Mouse (Mus musculus) large intestine, adult 2 months (tissue): ENCODE results near the gene Mefv. TPM values are rescaled to one million over a fixed set of nuclear protein-coding genes. Genes with fewer than 3 reads are reported as not detected.
A peak's percentile ranks its signal among the peaks of the same experiment; 100 is the strongest.
"Not testable (repeated sequence)": the region's sequence is repeated elsewhere in the genome, so short reads cannot be mapped to it uniquely, and the experiment has no call there.

Experiments
- DNase-seq: peaks from one replicate; pipeline ENCODE4 v3.0.0-alpha.2; 2012; ENCODE audit warnings: low read depth, low spot score
- WGBS: fragments of 180-500 bp; shearing (Covaris S2); methylation state at CpG from one replicate; pipeline ENCODE4 v1.1.7; 2018; 5-methylcytosine and 5-hydroxymethylcytosine counted together
- polyA plus RNA-seq: library from polyadenylated mRNA; depleted of rRNA; stranded (reverse); fragments of >200 nt; gene quantifications from 2 replicates; pipeline ENCODE4 v1.2.3, GENCODE M21; 2012; rRNA removed

Mefv gene
- 0.71 and 1.2 TPM in 2 replicates for polyA plus RNA-seq

DNA sequence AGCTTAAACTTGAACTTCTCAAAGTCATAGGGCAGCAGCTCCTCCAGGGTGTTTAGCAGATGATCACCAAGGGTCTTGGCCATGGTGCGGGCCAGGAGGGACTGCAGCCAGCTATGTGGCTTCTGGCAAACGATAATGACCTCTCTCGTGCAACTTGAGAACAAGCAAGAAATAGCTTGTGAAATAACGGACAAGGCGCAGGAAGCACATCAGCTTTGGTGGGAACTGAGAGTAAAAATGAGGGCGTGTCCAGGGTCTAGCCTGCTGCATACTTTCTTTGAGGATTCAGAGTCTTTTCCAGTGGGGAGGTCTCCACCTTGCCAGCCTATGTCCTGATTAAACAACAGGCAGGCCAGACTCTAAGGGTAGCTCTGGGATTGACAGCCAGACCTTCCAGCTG lies at the start of gene Mefv:
Gene Mefv (minus strand): TSS at position 118 of the 400 bp plus-strand sequence.
- WGBS: 81% methylated on average over 6 of the region's 6 CpGs
- DNase-seq: no peak

DNA sequence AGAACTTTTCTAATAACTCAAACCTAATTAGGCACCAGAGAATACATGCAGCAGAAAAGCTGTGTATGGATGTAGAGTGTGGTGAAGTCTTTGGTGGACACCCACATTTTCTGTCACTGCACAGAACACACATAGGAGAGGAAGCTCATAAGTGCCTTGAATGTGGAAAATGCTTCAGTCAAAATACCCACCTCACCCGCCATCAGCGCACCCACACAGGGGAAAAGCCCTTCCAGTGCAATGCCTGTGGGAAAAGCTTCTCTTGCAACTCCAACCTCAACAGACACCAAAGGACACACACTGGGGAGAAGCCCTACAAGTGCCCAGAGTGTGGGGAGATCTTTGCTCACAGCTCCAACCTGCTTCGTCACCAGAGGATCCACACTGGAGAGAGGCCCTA lies 31.1 kb upstream of the Mefv start:
- no peak for DNase-seq
- 97% methylated on average over 3 of the region's 3 CpGs for WGBS

DNA sequence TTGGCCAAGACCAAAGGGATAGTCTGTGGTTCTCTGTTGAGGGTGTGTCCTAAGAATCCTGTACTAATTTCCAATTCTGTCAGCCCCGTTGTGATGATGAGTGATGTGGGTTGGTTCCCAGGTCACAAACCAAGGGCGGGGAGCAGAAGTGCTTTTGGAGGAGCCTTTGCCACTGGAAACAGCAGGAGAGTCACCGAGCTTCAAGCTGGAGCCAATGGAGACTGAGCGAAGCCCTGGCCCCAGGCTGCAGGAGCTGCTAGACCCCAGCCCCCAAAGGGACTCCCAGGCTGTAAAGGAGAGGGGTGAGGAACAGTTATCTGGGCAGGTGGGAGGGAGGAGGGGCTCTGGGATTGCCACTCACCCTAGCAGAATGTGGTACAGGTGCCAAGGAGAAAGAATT lies 27.8 kb upstream of the Mefv start:
- 64% methylated on average over 4 of the region's 4 CpGs for WGBS
- DNase-seq: no peak

DNA sequence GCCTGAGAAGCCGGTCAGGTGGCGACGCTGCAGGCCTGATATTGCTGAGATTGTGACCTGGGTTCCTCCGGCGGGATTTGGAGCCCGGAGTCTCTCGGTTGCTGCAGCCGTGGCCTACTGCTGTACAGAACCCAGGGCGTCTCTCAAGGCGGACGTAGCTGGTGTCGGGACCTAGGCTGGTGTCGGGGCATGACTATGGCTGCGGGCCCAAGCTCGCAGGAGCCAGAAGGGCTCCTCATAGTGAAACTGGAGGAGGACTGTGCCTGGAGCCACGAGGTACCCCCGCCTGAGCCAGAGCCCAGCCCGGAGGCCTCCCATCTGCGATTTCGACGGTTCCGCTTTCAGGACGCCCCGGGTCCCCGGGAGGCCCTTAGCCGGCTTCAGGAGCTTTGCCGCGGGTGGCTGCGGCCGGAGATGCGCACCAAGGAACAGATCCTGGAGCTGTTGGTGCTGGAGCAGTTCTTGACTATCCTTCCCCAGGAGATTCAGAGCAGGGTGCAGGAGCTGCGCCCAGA lies 26.3 kb upstream of the Mefv start:
- WGBS: under 1% methylated on average over 32 of the region's 32 CpGs
- DNase-seq: no peak

GRCm38 (mm10) chr16:3743503-3744185 lies 25.7 kb upstream of the Mefv start, which contains the start of gene Zfp263:
Zfp263 (plus strand) TSS chr16:3744093.
- WGBS: under 1% methylated on average over 42 of the region's 42 CpGs
- peak; percentile 96 for DNase-seq

DNA sequence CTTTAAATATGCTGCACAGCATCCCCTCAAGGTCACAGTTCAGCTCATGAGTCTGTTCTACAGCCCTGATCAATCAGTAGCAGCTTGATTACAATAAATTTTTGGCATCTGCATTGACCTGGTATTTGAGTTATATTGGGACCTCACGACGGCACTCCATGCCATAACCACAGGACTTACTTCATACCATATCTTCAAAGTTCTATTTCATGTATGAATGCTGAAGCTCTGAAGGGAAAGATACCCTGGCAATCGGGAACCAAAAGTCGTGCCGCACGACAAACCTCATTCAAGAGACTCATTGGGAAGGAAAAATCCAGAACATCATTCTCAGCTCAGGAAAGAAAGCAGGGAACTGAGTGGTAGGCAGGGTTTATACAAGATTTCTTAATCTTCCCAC lies 24.6 kb upstream of the Mefv start:
- WGBS: 98% methylated on average over 6 of the region's 6 CpGs
- no peak for DNase-seq

DNA sequence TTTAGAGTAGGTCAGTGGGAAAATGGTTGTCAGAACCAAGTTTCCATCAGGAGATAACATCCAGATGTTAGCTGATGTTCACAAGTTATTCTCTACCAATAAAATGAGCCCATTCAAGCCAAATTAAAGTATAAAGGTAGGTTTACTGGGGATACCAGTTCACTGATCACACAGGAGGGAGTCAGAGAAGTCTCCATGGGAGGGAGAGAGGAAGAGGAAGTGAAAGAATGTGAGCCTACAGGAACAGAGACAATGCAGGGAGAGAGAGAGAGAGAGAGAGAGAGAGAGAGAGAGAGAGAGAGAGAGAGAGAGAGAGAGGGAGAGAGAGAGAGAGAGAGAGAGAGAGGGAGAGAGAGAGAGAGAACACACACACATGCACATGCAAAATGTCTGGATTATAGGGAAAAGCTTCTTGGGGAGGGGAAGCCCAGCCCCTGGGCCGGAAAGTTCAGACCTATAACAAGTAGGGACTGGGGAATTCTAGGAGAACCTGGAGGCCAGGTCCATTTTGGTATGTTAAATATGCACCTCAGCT lies 15.4 kb upstream of the Mefv start:
- WGBS: 50% methylated on average over 1 of the region's 1 CpGs
- no peak for DNase-seq

- WGBS: 76% methylated on average over 4 of the region's 4 CpGs
- no peak for DNase-seq
Observed at GRCm38 (mm10) chr16:3732612-3733011, 14.7 kb upstream of the Mefv start.

- DNase-seq: no peak
- whole genome bisulfite sequencing: 70% methylated on average over 6 of the region's 6 CpGs
Observed at GRCm38 (mm10) chr16:3727980-3728720, 10.3 kb upstream of the Mefv start.

GRCm38 (mm10) chr16:3723231-3723630 lies 5.3 kb upstream of the Mefv start:
- no peak for DNase-seq
- WGBS: 67% methylated on average over 3 of the region's 3 CpGs

DNA sequence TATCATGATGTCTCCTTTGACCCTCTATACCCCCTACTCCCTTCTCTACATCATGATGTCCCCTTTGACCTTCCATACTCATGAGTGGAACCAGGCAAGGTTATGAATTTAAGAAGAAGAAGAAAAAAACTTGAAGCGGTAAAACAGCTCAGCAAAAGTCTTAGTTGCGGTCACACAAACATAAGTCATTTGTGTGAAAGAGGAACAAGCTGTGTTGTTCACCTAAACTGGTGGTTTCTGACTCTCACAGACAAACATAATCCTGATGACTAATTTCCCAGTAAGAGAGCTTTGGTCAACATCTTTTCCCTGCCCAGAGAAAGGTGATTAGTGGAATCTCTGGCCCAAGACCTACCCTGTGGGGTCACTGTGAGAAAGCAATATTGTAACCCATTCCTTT lies 3.2 kb downstream of the Mefv start:
- 81% methylated on average over 2 of the region's 2 CpGs for WGBS
- DNase-seq: no peak

DNA sequence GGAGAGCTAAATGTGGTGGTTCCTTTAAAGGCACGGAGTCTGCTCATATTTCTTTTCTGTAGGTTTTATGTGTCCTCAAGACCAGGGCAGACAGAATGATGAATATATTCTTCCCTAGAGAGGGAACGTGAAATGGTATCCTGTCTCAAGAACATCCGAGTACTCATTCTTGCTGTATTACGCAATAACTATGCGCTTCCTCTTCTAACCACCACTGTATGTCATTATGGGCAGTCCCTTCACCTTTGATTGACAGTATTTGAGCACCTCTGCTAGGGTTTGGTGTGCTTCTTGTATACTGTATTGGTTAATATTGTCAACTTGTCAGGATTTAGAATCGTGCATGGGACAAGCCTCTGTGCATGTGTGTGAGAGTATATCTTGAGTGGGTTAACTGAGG lies 11.2 kb downstream of the Mefv start:
- WGBS: 78% methylated on average over 6 of the region's 6 CpGs
- DNase-seq: no peak

GRCm38 (mm10) chr16:3700893-3701292 lies 17.0 kb downstream of the Mefv start:
- 64% methylated on average over 1 of the region's 1 CpGs for WGBS
- no peak for DNase-seq

DNA sequence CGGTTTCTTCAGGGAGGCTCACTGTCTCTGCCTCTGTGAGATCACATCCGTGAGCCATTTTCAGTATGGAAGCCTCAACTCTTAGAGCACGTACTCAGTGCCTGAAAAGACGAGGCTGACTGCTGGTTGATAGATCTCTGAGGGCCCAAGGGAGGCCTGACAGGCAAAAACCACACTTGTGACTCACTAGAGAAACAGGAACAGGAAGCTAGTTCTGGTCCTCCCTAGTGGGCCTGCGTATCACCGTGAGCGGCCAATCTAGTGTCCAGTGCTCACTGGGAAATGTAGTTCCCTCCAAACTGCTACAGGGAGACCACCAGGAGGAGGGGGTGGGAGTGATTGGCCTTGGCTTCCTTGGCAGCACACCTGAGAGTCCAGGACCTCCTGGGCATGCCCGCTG lies 18.6 kb downstream of the Mefv start:
- 82% methylated on average over 8 of the region's 8 CpGs for WGBS
- no peak for DNase-seq

DNA sequence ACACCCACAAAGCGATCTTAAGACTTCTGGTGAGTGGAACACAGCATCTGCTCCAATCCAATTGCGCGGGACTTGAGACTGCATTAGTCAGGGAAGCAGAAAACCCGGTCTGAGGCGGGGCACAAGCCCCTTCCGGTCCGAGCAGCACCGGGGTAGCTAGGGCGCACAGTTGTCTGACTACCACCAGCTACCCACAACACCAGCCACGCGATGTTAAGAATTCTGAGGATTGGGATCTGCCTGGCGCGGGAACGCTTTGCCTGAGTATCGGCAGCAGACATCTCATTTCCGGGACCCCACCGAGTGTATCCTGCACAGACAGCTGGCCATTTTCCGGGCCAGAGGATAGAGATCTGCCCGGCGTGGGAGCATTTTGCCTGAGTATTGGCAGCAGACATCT lies 28.3 kb downstream of the Mefv start:
- DNase-seq: not testable (repeated sequence)
- WGBS: 46% methylated on average over 20 of the region's 20 CpGs

Other genes with a start within 250 kb of the Mefv start
- not detected in 2 replicates for gene Olfr161, start 127.1 kb downstream of the Mefv start, polyA plus RNA-seq
- 5.2 and 7.7 TPM in 2 replicates for gene Zfp263, start 26.0 kb upstream of the Mefv start, polyA plus RNA-seq
- not detected in 2 replicates for gene Olfr15, start 112.8 kb upstream of the Mefv start, polyA plus RNA-seq
- 0.50 and 0.67 TPM in 2 replicates for gene Zfp174, start 129.2 kb upstream of the Mefv start, polyA plus RNA-seq
- gene Naa60, start 154.3 kb upstream of the Mefv start, polyA plus RNA-seq: 60.0 and 71.0 TPM in 2 replicates
- 1.4 and 2.3 TPM in 2 replicates for gene Zfp597, start 166.5 kb upstream of the Mefv start, polyA plus RNA-seq
- 0.22 TPM in 1 of 2 replicates, not detected in the other for gene Gm20695, start 166.6 kb upstream of the Mefv start, polyA plus RNA-seq
- 6.1 and 8.4 TPM in 2 replicates for gene 1700037C18Rik, start 190.6 kb upstream of the Mefv start, polyA plus RNA-seq
- gene Cluap1, start 190.7 kb upstream of the Mefv start, polyA plus RNA-seq: 3.5 and 4.1 TPM in 2 replicates